Mouse (Mus musculus) gastrocnemius, postnatal 4 days (tissue): Measurements from ENCODE around the gene Smg5. TPM values are rescaled to one million over a fixed set of nuclear protein-coding genes. Genes with fewer than 3 reads are reported as not detected.

Experiments
- DNase-seq, 2 experiments: peaks; one replicate each; pipeline ENCODE4 v3.0.0; 2021 to 2022; ENCODE audit warnings: low spot score in 2 of 2, mixed read lengths in 2 of 2
- total RNA-seq, 2 experiments: library from RNA; stranded (reverse); gene quantifications; 2 replicates each; pipeline ENCODE4 v1.2.3; 2021

Smg5 gene
- total RNA-seq, 2 experiments from 2014 or later: 46.1 to 46.4 TPM

- DNase-seq: no peak
These were observed 48.3 kb downstream of the Smg5 start, which contains the start of gene Bglap for GRCm38 (mm10) chr3:88384364-88384763. Bglap (minus strand) TSS chr3:88384464.

GRCm38 (mm10) chr3:88393776-88394375 is 57.8 kb downstream of the Smg5 start:
- no peak for DNase-seq

- no peak for DNase-seq
These were observed 59.2 kb downstream of the Smg5 start for GRCm38 (mm10) chr3:88395288-88395687.

- no peak for DNase-seq
These were observed 59.7 kb downstream of the Smg5 start for GRCm38 (mm10) chr3:88395742-88396141.

GRCm38 (mm10) chr3:88398666-88399065 is 62.6 kb downstream of the Smg5 start:
- DNase-seq: no peak

GRCm38 (mm10) chr3:88403522-88404230 is 67.6 kb downstream of the Smg5 start:
- no peak for DNase-seq

- peak in 1 of 2 experiments; percentile 53 for DNase-seq
These were observed 71.0 kb downstream of the Smg5 start for GRCm38 (mm10) chr3:88407090-88407489.

GRCm38 (mm10) chr3:88407529-88407928 is 71.5 kb downstream of the Smg5 start:
- DNase-seq: no peak

GRCm38 (mm10) chr3:88408953-88409352 is 72.9 kb downstream of the Smg5 start:
- no peak for DNase-seq

GRCm38 (mm10) chr3:88409741-88410644 is 73.9 kb downstream of the Smg5 start, which contains the start of gene Pmf1:
Pmf1 (minus strand) TSS chr3:88410331.
- DNase-seq: peak; percentile 86 to 95

- no peak for DNase-seq
These were observed 74.6 kb downstream of the Smg5 start for GRCm38 (mm10) chr3:88410645-88411031.

GRCm38 (mm10) chr3:88411681-88412080 is 75.6 kb downstream of the Smg5 start:
- DNase-seq: no peak

Other genes with a start within 250 kb of the Smg5 start
- gene Mef2d, start 193.9 kb upstream of the Smg5 start, total RNA-seq: 100 to 1,000 TPM; 160 to 174 TPM
- gene Rhbg, start 81.6 kb upstream of the Smg5 start, total RNA-seq: under 1 TPM in 1 of 2 experiments, not detected in 1; 0.16 TPM
- gene Gm38392, start 49.0 kb upstream of the Smg5 start, total RNA-seq: under 1 TPM; 0.26 to 0.59 TPM
- 10 to 100 TPM; 10.9 to 12.5 TPM for gene Tsacc, start 39.3 kb upstream of the Smg5 start, total RNA-seq
- gene Cct3, start 39.1 kb upstream of the Smg5 start, total RNA-seq: 100 to 1,000 TPM; 231 to 248 TPM
- 10 to 100 TPM; 64.8 to 76.3 TPM for gene Glmp, start 11.2 kb upstream of the Smg5 start, total RNA-seq
- 1 to 10 TPM; 2.2 to 2.3 TPM for gene Tmem79, start 112 bp upstream of the Smg5 start, total RNA-seq
- 1 to 10 TPM; 1.6 to 1.8 TPM for gene Paqr6, start 28.3 kb downstream of the Smg5 start, total RNA-seq
- gene Bglap3, start 36.5 kb downstream of the Smg5 start, total RNA-seq: under 1 TPM in 1 of 2 experiments, not detected in 1; 0.27 TPM
- not detected for gene Bglap2, start 42.4 kb downstream of the Smg5 start, total RNA-seq
- gene Bglap, start 48.2 kb downstream of the Smg5 start, total RNA-seq: 1 to 10 TPM in 1 of 2 experiments, not detected in 1; 1.4 TPM
- gene Pmf1, start 74.1 kb downstream of the Smg5 start, total RNA-seq: 10 to 100 TPM; 52.2 to 59.1 TPM
- gene Slc25a44, start 88.9 kb downstream of the Smg5 start, total RNA-seq: 10 to 100 TPM; 12.1 to 13.3 TPM
- 1 to 10 TPM; 3.0 to 4.4 TPM for gene Sema4a, start 124.9 kb downstream of the Smg5 start, total RNA-seq
- 100 to 1,000 TPM; 355 to 365 TPM for gene Lmna, start 173.7 kb downstream of the Smg5 start, total RNA-seq
- 10 to 100 TPM; 12.9 to 13.1 TPM for gene Mex3a, start 196.1 kb downstream of the Smg5 start, total RNA-seq
- gene Rab25, start 212.0 kb downstream of the Smg5 start, total RNA-seq: under 1 TPM; 0.57 to 0.91 TPM
- 10 to 100 TPM; 78.5 to 81.4 TPM for gene Lamtor2, start 216.8 kb downstream of the Smg5 start, total RNA-seq
- 10 to 100 TPM; 54.9 to 58.0 TPM for gene Ubqln4, start 217.5 kb downstream of the Smg5 start, total RNA-seq
- gene Ssr2, start 239.6 kb downstream of the Smg5 start, total RNA-seq: 100 to 1,000 TPM; 150 to 159 TPM